Mouse (Mus musculus) liver, postnatal 0 days (tissue): ENCODE data around the gene Siah3. TPM values are rescaled to one million over a fixed set of nuclear protein-coding genes. Genes with fewer than 3 reads are reported as not detected.

Experiments
- ATAC-seq: fragments of 200-750 bp; cut with Nextera tagmentation; 2 replicates; pipeline ENCODE4 v1.8.0; 2017; ENCODE audit warnings: mild to moderate bottlenecking, moderate library complexity
- DNase-seq: peaks from one replicate; pipeline ENCODE4 v3.0.0-alpha.2; 2016
- H3K27ac ChIP-seq: fragments of 300-500 bp; sonication (generic); 2 replicates; pipeline ENCODE4 v1.5.1; 2014; ENCODE audit warnings: antibody characterized with exemption, moderate library complexity, mild to moderate bottlenecking, low read depth
- H3K27me3 ChIP-seq: fragments of 300-500 bp; sonication (generic); 2 replicates; pipeline ENCODE4 v1.6.1; 2014; ENCODE audit warnings: low read length, control low read depth, mixed read lengths; ENCODE audit not compliant: insufficient read depth
- H3K36me3 ChIP-seq: fragments of 300-500 bp; sonication (generic); replicated peaks from 2 replicates; pipeline ENCODE4 v1.6.1; 2014; ENCODE audit warnings: mild to moderate bottlenecking, control low read depth, low read length, moderate library complexity, mixed read lengths; ENCODE audit not compliant: insufficient read depth
- H3K4me1 ChIP-seq: fragments of 300-500 bp; sonication (generic); 2 replicates; pipeline ENCODE4 v1.6.1; 2014; ENCODE audit warnings: antibody characterized with exemption, mild to moderate bottlenecking, control low read depth; ENCODE audit not compliant: insufficient read depth
- H3K4me2 ChIP-seq: fragments of 300-500 bp; sonication (generic); 2 replicates; pipeline ENCODE4 v1.6.1; 2014; ENCODE audit warnings: low read depth, mild to moderate bottlenecking, low read length, moderate library complexity, mixed read lengths
- H3K4me3 ChIP-seq: fragments of 300-500 bp; sonication (generic); 2 replicates; pipeline ENCODE4 v1.5.1; 2014; ENCODE audit warnings: low read depth, low read length
- H3K9ac ChIP-seq: fragments of 300-500 bp; sonication (generic); replicated peaks from 2 replicates; pipeline ENCODE4 v1.6.1; 2014; ENCODE audit warnings: mild to moderate bottlenecking, moderate library complexity
- H3K9me3 ChIP-seq: fragments of 300-500 bp; sonication (generic); 2 replicates; pipeline ENCODE4 v1.6.1; 2016; ENCODE audit warnings: mild to moderate bottlenecking, control low read depth, low read length, mixed read lengths
- CTCF ChIP-seq: sonication (generic); IDR thresholded peaks from 2 replicates; pipeline ENCODE4 v1.5.1; 2016; ENCODE audit warnings: antibody characterized with exemption, low read depth
- EP300 ChIP-seq: IDR thresholded peaks from 2 replicates; pipeline ENCODE4 v1.6.1; 2016; ENCODE audit warnings: antibody characterized with exemption, low read depth, mild to moderate bottlenecking
- WGBS: fragments of 180-500 bp; shearing (Covaris S2); extraction: QIAGEN DNeasy Blood & Tissue Kit; methylation state at CpG from one replicate; pipeline ENCODE4 v1.1.7; 2014; ENCODE audit not compliant: insufficient replicate concordance; 5-methylcytosine and 5-hydroxymethylcytosine counted together
- polyA plus RNA-seq: library from polyadenylated mRNA; unstranded; fragments of >200 nt; fragmentation: Nextera tagmentation; extraction: Ambion mirVana; gene quantifications from 2 replicates; pipeline ENCODE4 v1.2.1, GENCODE M21; 2015

The Siah3 gene
- polyA plus RNA-seq: 0.02 TPM in 1 of 2 replicates, not detected in the other

- Histone ChIP-seq H3K9ac (no peak within 1 kb of the TSS), H3K27ac (no peak within 1 kb of the TSS), H3K4me1 (peaks cover 4% of the 10 kb centered on the region; the same call in 1 of the 2 replicates), H3K9me3 (no peaks in the 10 kb centered on the region), H3K4me3 (peak within 1 kb of the TSS; percentile 20; the same call in 1 of the 2 replicates), H3K27me3 (peaks cover 25% of the 10 kb centered on the region), H3K4me2 (peak within 1 kb of the TSS; percentile 62), H3K36me3 (no peaks in the 10 kb centered on the region)
- 17% methylated on average over 18 of the region's 18 CpGs for WGBS
- TF ChIP-seq CTCF: no peak
- no peak for ATAC-seq
- DNase-seq: no peak
Observed at GRCm38 (mm10) chr14:75455743-75456421, at the start of gene Siah3. Siah3 (plus strand) TSS chr14:75455982.

GRCm38 (mm10) chr14:75409772-75410171 is 46.0 kb upstream of the Siah3 start:
- H3K4me2 ChIP-seq: no peak overlapping the region
- no peak for ATAC-seq
- 58% methylated on average over 3 of the region's 3 CpGs for WGBS
- no peak for TF ChIP-seq EP300
- no peak for TF ChIP-seq CTCF
- no peaks in the 10 kb centered on the region for H3K27me3 ChIP-seq
- no peak overlapping the region for H3K9ac ChIP-seq
- no peak overlapping the region for H3K27ac ChIP-seq
- H3K4me1 ChIP-seq: no peaks in the 10 kb centered on the region
- H3K36me3 ChIP-seq: no peaks in the 10 kb centered on the region
- no peak overlapping the region for H3K4me3 ChIP-seq
- DNase-seq: no peak
- H3K9me3 ChIP-seq: no peaks in the 10 kb centered on the region

- H3K4me2 ChIP-seq: no peak overlapping the region
- TF ChIP-seq CTCF (no peak), EP300 (no peak)
- H3K9me3 ChIP-seq: no peaks in the 10 kb centered on the region
- no peak for ATAC-seq
- H3K4me1 ChIP-seq: no peaks in the 10 kb centered on the region
- H3K36me3 ChIP-seq: no peaks in the 10 kb centered on the region
- no peak overlapping the region for H3K9ac ChIP-seq
- no peak overlapping the region for H3K27ac ChIP-seq
- H3K4me3 ChIP-seq: no peak overlapping the region
- no peak for DNase-seq
- no peaks in the 10 kb centered on the region for H3K27me3 ChIP-seq
- 73% methylated on average over 4 of the region's 4 CpGs for WGBS
Observed at GRCm38 (mm10) chr14:75410392-75410791, 45.4 kb upstream of the Siah3 start.

GRCm38 (mm10) chr14:75418721-75419120 is 37.1 kb upstream of the Siah3 start:
- DNase-seq: no peak
- no peaks in the 10 kb centered on the region for H3K4me1 ChIP-seq
- H3K9me3 ChIP-seq: no peaks in the 10 kb centered on the region
- TF ChIP-seq EP300 (no peak), CTCF (no peak)
- no peaks in the 10 kb centered on the region for H3K27me3 ChIP-seq
- no peaks in the 10 kb centered on the region for H3K36me3 ChIP-seq
- WGBS: 77% methylated on average over 3 of the region's 3 CpGs
- ATAC-seq: no peak
- no peak overlapping the region for H3K4me3 ChIP-seq
- no peak overlapping the region for H3K27ac ChIP-seq
- no peak overlapping the region for H3K4me2 ChIP-seq
- no peak overlapping the region for H3K9ac ChIP-seq

- no peaks in the 10 kb centered on the region for H3K27me3 ChIP-seq
- ATAC-seq: no peak
- no peak overlapping the region for H3K9ac ChIP-seq
- H3K4me1 ChIP-seq: no peaks in the 10 kb centered on the region
- no peak overlapping the region for H3K4me3 ChIP-seq
- H3K36me3 ChIP-seq: no peaks in the 10 kb centered on the region
- TF ChIP-seq CTCF (no peak), EP300 (no peak)
- 84% methylated on average over 7 of the region's 7 CpGs for WGBS
- H3K4me2 ChIP-seq: no peak overlapping the region
- H3K9me3 ChIP-seq: no peaks in the 10 kb centered on the region
- H3K27ac ChIP-seq: no peak overlapping the region
- DNase-seq: no peak
Observed at GRCm38 (mm10) chr14:75419876-75420275, 35.9 kb upstream of the Siah3 start.

- Histone ChIP-seq H3K36me3 (no peaks in the 10 kb centered on the region), H3K4me1 (no peaks in the 10 kb centered on the region), H3K4me2 (no peak overlapping the region), H3K27ac (no peak overlapping the region), H3K9ac (no peak overlapping the region), H3K4me3 (no peak overlapping the region), H3K9me3 (no peaks in the 10 kb centered on the region), H3K27me3 (no peaks in the 10 kb centered on the region)
- TF ChIP-seq EP300 (no peak), CTCF (no peak)
- ATAC-seq: no peak
- DNase-seq: peak; percentile 17
- 52% methylated on average over 6 of the region's 6 CpGs for WGBS
Observed at GRCm38 (mm10) chr14:75420811-75421210, 35.0 kb upstream of the Siah3 start.
